Mouse (Mus musculus) small intestine, adult 2 months (tissue): ENCODE results near the gene Hexim2.
A peak's percentile ranks its signal among the peaks of the same experiment; 100 is the strongest.

Experiments
- CTCF ChIP-seq: fragments of 200-500 bp; IDR thresholded peaks from 2 replicates; pipeline ENCODE4 v1.5.1; 2012; ENCODE audit warnings: low read depth, mild to moderate bottlenecking, control low read depth, inconsistent platforms, low read length, moderate library complexity, mixed read lengths; ENCODE audit not compliant: insufficient replicate concordance, insufficient read length; ENCODE audit errors: extremely low read depth
- POLR2A ChIP-seq: fragments of 200-500 bp; IDR thresholded peaks from 2 replicates; pipeline ENCODE4 v1.6.1; 2012; ENCODE audit warnings: low read depth, mild to moderate bottlenecking, control low read depth, inconsistent platforms, low read length, moderate library complexity

DNA sequence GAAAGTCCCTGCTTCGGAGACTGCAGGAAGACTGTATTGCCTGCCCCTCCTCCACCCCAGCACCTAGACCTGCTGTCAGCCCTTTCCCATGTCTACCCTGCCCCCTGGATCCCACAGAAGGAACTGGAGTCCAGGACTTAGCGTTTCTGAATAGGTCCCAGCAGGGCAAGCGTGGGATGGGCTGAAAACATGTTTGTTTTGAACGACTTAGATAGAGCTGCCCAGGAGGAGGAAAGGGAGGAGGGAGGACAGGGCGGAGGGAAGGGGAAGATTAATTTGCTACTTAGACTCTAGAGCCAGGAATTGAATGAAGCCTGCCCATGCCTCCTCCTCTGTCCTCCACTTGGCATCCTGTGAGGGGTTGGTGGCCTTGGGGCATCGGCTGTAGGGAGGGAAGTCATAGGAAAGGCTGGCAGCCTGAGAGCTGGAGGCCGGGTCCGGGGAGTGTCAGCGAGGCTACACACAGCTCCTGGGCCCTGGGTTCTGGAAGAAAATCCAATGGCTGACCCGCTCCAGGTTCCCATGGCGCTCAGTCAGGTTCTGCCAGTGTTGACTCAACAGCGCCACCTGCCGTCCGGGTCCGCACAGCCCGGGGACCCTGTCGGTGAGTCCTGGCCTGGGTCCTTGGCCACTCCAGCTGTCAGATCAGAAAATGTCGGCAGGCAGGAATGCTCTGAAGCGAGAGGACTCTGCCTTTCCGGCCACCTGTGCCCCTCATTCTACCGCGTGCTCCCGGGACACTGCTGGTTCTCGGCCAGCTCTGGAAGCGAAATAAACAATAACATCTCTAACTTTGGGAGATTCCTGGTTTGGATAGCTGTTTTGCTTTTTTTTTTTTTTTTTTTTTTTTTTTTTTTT lies 26.6 kb downstream of the Hexim2 start:
- TF ChIP-seq CTCF = peak; percentile 98
- TF ChIP-seq POLR2A = no peak
